Mouse (Mus musculus) heart, adult 2 months (tissue): ENCODE data around the gene Fam193b. TPM values are rescaled to one million over a fixed set of nuclear protein-coding genes. Genes with fewer than 3 reads are reported as not detected.

Source experiments
- DNase-seq, 2 experiments: peaks; one replicate each; pipeline ENCODE4 v3.0.0; 2021
- H3K27ac ChIP-seq: fragments of 200-600 bp; 2 replicates; pipeline ENCODE4 v1.8.1; 2022
- H3K27me3 ChIP-seq: fragments of 200-500 bp; 2 replicates; pipeline ENCODE4 v1.6.1; 2012; ENCODE audit warnings: mild to moderate bottlenecking, low read length, inconsistent platforms, mixed read lengths; ENCODE audit not compliant: control insufficient read depth, insufficient read depth
- H3K36me3 ChIP-seq: fragments of 200-500 bp; 2 replicates; pipeline ENCODE4 v1.6.1; 2012; ENCODE audit warnings: low read length, inconsistent platforms; ENCODE audit not compliant: control insufficient read depth, insufficient read depth
- H3K4me1 ChIP-seq: fragments of 200-500 bp; 2 replicates; pipeline ENCODE4 v1.6.1; 2011; ENCODE audit warnings: low read length; ENCODE audit not compliant: control insufficient read depth, insufficient read depth
- H3K4me3 ChIP-seq: fragments of 200-600 bp; 2 replicates; pipeline ENCODE4 v1.8.1; 2022
- H3K79me2 ChIP-seq: fragments of 200-500 bp; replicated peaks from 2 replicates; pipeline ENCODE4 v1.6.1; 2012; ENCODE audit warnings: mild to moderate bottlenecking, inconsistent platforms, low read length, moderate library complexity, mixed read lengths; ENCODE audit not compliant: control insufficient read depth, insufficient read depth
- H3K9ac ChIP-seq: fragments of 200-500 bp; 2 replicates; pipeline ENCODE4 v1.6.1; 2012; ENCODE audit warnings: low read depth, mild to moderate bottlenecking, control low read depth, inconsistent platforms, low read length, mixed read lengths
- CTCF ChIP-seq: fragments of 200-600 bp; IDR thresholded peaks from 2 replicates; pipeline ENCODE4 v1.8.1; 2022; ENCODE audit warnings: antibody characterized with exemption, mild to moderate bottlenecking, moderate library complexity
- EP300 ChIP-seq: fragments of 200-500 bp; IDR thresholded peaks from 2 replicates; pipeline ENCODE4 v1.6.1; 2011; ENCODE audit warnings: low read depth, low read length, control low read depth; ENCODE audit not compliant: insufficient read depth
- POLR2A ChIP-seq: fragments of 200-500 bp; IDR thresholded peaks from 2 replicates; pipeline ENCODE4 v1.6.1; 2011; ENCODE audit warnings: mild to moderate bottlenecking, low read depth, low read length, control low read depth; ENCODE audit not compliant: insufficient read depth
- WGBS: fragments of 180-500 bp; shearing (Covaris S2); methylation state at CpG from one replicate; pipeline ENCODE4 v1.1.7; 2018; 5-methylcytosine and 5-hydroxymethylcytosine counted together
- intact Hi-C: fragments of 180-260 bp; cut with DNase I; formaldehyde crosslinking; loops from one replicate; pipeline ENCODE4 v1.15.1; 2025
- polyA plus RNA-seq: library from polyadenylated mRNA; depleted of rRNA; stranded (reverse); fragments of >200 nt; gene quantifications from 2 replicates; pipeline ENCODE4 v1.2.3, GENCODE M21; 2012
- total RNA-seq, 2 experiments: library from RNA; stranded (reverse); gene quantifications; 2 replicates each; pipeline ENCODE4 v1.2.3; 2021

Gene Fam193b
- total and polyA plus RNA-seq, 3 experiments = 11.2 to 46.1 (median 13.0) TPM

DNA sequence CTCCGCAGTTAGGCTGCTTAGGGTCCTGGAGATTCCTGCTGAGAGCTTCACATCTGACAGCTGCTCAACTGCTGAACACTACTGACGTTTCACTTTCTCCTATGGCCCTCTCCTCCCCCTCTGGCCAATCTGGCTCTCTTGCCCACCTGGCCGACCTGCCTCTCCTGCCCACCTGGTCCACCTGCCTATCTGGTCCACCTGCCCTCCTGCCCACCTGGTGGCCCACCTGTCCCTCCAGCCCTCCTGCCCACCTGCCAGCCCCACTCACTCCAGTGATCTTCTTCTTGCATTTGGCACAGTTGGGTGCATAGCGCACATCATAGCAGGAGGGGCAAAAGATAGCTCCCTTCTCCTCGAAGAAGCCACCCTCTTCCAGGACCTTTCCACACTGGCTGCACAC lies 66.5 kb downstream of the Fam193b start:
- intact Hi-C loops = no loop called here
- H3K79me2 ChIP-seq = no peaks in the 10 kb centered on the region; the same call in 1 of the 2 replicates
- H3K9ac ChIP-seq = no peak overlapping the region
- no peaks in the 10 kb centered on the region for H3K36me3 ChIP-seq
- no peak overlapping the region for H3K4me3 ChIP-seq
- no peak for DNase-seq
- WGBS = 87% methylated on average over 5 of the region's 5 CpGs
- TF ChIP-seq EP300 (no peak), POLR2A (no peak), CTCF (no peak)
- no peak overlapping the region for H3K27ac ChIP-seq
- no peaks in the 10 kb centered on the region for H3K27me3 ChIP-seq
- no peaks in the 10 kb centered on the region for H3K4me1 ChIP-seq

DNA sequence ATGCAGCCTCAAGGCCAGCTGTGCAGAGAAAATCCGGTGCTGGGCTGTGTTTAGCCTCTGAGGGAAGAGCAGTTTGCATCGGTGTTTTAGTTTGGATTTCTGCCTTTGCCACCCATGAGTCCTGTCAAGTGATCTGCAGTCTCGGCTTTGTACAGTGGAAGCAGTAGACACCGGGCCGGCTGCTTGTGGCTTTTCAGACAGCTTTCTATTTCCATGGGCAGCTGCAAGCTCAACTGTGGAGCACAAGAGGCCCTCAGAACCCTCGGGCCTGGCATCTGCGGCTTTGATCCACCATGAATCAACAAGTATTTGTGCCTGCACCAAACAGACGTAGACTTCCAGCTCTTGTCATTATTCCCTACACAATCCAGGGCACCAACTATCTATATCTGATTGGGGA lies 68.5 kb downstream of the Fam193b start:
- Histone ChIP-seq H3K4me1 (no peaks in the 10 kb centered on the region), H3K9ac (no peak overlapping the region), H3K36me3 (no peaks in the 10 kb centered on the region), H3K79me2 (no peaks in the 10 kb centered on the region), H3K27me3 (no peaks in the 10 kb centered on the region), H3K4me3 (no peak overlapping the region), H3K27ac (no peak overlapping the region)
- TF ChIP-seq CTCF = no peak
- no peak for TF ChIP-seq EP300
- no peak for TF ChIP-seq POLR2A
- intact Hi-C loops = no loop called here
- 82% methylated on average over 8 of the region's 8 CpGs for WGBS
- DNase-seq = no peak

DNA sequence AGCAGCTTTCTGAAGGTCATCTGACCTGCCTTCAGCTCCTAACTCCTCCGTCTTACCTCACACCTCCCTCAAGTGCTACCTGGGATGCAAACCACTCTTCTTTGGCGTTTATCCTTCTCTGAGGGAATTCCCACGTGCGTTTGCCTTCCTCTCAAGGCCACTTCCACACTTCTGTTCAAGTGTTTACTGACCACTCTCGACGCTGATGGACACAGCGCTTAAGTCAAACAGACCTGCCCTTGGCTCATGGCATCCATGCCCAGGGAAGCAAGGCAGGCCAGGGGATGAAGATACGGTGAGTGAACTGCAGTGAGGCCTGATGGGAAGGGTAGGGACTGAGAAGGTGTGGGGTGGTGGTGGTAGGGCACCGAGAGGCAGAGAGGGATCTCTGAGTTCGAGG lies 70.3 kb downstream of the Fam193b start:
- intact Hi-C loops = no loop called here
- H3K79me2 ChIP-seq = no peaks in the 10 kb centered on the region
- DNase-seq = no peak
- H3K36me3 ChIP-seq = no peaks in the 10 kb centered on the region
- WGBS = 82% methylated on average over 10 of the region's 10 CpGs
- H3K4me1 ChIP-seq = no peaks in the 10 kb centered on the region
- H3K27me3 ChIP-seq = no peaks in the 10 kb centered on the region
- no peak overlapping the region for H3K4me3 ChIP-seq
- no peak overlapping the region for H3K27ac ChIP-seq
- no peak overlapping the region for H3K9ac ChIP-seq
- TF ChIP-seq POLR2A (no peak), CTCF (no peak), EP300 (no peak)

- 84% methylated on average over 11 of the region's 11 CpGs for whole genome bisulfite sequencing
- TF ChIP-seq EP300 = no peak
- no peak for TF ChIP-seq POLR2A
- no peak for TF ChIP-seq CTCF
- Histone ChIP-seq H3K27me3 (no peaks in the 10 kb centered on the region), H3K79me2 (no peaks in the 10 kb centered on the region), H3K4me3 (no peak overlapping the region), H3K9ac (no peak overlapping the region), H3K4me1 (no peaks in the 10 kb centered on the region), H3K27ac (no peak overlapping the region), H3K36me3 (no peaks in the 10 kb centered on the region)
- DNase-seq = no peak
- intact Hi-C loops = no loop called here
Measured at GRCm38 (mm10) chr13:55498906-55499305, 72.0 kb downstream of the Fam193b start.

DNA sequence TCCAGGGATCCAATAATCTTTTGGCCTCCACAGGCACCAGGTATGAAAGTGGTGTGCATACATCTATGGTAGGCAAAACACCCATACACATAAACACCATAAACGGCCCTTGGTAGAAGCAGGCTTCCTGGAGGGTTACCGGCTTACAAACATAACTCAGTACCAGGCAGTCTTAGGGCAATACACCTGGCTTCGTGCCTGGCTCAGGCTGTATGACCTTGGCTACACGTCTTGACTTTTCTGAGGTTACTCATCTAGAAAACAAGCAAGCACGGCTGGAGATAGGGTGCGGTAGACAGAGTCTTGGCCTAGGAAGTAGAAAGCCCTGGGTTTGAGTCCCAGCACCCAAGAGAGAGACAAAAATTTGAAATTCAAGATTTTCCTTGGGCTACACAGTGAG lies 74.3 kb downstream of the Fam193b start:
- Histone ChIP-seq H3K36me3 (no peaks in the 10 kb centered on the region), H3K9ac (no peak overlapping the region), H3K79me2 (no peaks in the 10 kb centered on the region), H3K4me3 (no peak overlapping the region), H3K27me3 (no peaks in the 10 kb centered on the region), H3K4me1 (no peaks in the 10 kb centered on the region), H3K27ac (no peak overlapping the region)
- intact Hi-C loops = no loop called here
- 70% methylated on average over 6 of the region's 6 CpGs for WGBS
- no peak for DNase-seq
- TF ChIP-seq POLR2A (no peak), EP300 (no peak), CTCF (no peak)

DNA sequence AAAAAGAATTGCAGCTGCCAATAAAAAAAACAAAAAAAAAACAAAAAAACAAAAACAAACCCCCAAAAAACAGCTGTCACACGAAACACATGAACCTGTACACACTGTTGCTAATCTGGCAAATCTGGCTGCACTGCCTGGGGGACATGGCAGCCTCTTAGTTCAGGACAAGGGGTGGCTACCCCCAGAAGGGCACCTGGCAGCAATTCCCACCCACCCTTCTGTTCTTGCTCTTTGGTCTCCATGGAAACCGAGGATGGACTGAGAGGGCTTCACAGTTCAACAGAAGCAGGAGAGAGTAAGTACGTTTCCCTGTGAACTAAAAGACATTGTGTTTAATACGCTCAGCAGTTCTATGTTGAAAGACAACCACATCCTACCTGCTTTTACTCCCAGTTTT lies 75.2 kb downstream of the Fam193b start:
- 55% methylated on average over 4 of the region's 4 CpGs for WGBS
- H3K9ac ChIP-seq = no peak overlapping the region
- no peaks in the 10 kb centered on the region for H3K27me3 ChIP-seq
- H3K27ac ChIP-seq = no peak overlapping the region
- H3K4me3 ChIP-seq = no peak overlapping the region
- DNase-seq = no peak
- TF ChIP-seq EP300 (no peak), POLR2A (no peak), CTCF (no peak)
- no peaks in the 10 kb centered on the region for H3K4me1 ChIP-seq
- intact Hi-C loops = no loop called here
- no peaks in the 10 kb centered on the region for H3K36me3 ChIP-seq
- H3K79me2 ChIP-seq = no peaks in the 10 kb centered on the region
